ENCODE assay signal across 8 mouse cellular contexts in the genomic region with DNA sequence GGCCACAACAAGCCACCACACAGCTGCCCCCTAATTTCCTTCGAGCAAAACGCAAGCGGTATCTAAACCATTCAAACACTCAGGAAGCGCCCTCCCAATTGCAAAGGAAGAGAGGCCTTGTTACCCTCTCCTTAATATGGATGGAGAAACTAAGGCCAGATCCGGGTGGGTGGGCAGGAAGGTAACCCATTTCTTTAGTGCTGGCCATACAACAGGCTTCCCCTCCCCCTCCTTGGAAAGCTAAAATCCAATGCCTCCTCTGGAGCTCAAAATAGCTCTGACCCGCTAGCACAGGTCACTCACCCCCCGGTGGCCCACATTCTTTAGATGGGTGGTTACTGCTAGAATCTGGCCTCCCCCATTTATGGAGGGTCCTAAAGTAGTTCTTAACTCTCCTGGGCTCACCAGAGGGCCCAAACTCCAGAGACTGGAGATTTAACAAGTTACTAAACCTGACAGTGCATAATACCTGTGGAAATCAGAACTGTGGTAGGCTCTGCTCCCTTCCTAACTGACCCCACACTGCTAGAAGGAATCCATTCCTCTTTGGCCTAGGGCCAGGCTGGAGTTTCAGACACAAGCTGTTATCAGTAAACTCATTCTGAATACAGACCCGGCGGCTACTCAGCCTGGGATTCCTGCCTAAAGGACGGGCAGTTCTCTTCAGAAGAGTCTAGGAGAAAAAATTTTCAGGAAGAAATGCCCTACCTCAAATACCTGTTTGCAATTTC. TPM values are rescaled to one million over a fixed set of nuclear protein-coding genes. Genes with fewer than 3 reads are reported as not detected.
DNase-seq lines count a peak whose midpoint lies in the region; ATAC-seq and TF ChIP-seq lines count a peak whose summit lies in the region.

No protein-coding gene starts in this region.

- no peak for TF ChIP-seq CTCF in bone marrow macrophage, adult 2 months (IDR thresholded peaks at IDR 0.05; ENCODE audit: low read depth, low read length)

- peak; percentile 60 for DNase-seq in kidney, adult 18-20 months
- no peak for DNase-seq in kidney, adult 11 months
- DNase-seq in gastrocnemius, postnatal 10 days: peak; percentile 59
- no peak for DNase-seq in retina, postnatal 1 day

- peak overlapping the region; percentile 49 for H3K27ac ChIP-seq in bone marrow macrophage, adult 2 months (ENCODE audit: insufficient read depth, low read depth, low read length)
- peak overlapping the region; percentile 66 for H3K27ac ChIP-seq in liver, embryonic 16.5 days (ENCODE audit: low read length)
- peak overlapping the region; percentile 95 for H3K27ac ChIP-seq in neural tube, embryonic 13.5 days (replicated peaks)

- no peak for TF ChIP-seq POLR2A in bone marrow macrophage, adult 2 months (IDR thresholded peaks at IDR 0.05; ENCODE audit: borderline replicate concordance, low read depth, low read length)

- no peaks in the 10 kb centered on the region for H3K36me3 ChIP-seq in liver, embryonic 16.5 days (ENCODE audit: control insufficient read depth, insufficient read depth)
- H3K36me3 ChIP-seq in neural tube, embryonic 13.5 days: no peaks in the 10 kb centered on the region

- H3K4me2 ChIP-seq in liver, embryonic 16.5 days (ENCODE audit: low read depth, low read length): peak overlapping the region; percentile 98
- peak overlapping the region; percentile 70 for H3K4me2 ChIP-seq in neural tube, embryonic 13.5 days

- peak overlapping the region; percentile 94 for H3K4me3 ChIP-seq in bone marrow macrophage, adult 2 months (ENCODE audit: insufficient read depth, low read length)
- H3K4me3 ChIP-seq in liver, embryonic 16.5 days (ENCODE audit: low read depth, low read length): peak overlapping the region; percentile 77
- H3K4me3 ChIP-seq in neural tube, embryonic 13.5 days: peak overlapping the region; percentile 90

- peak overlapping the region; percentile 55; the same call in 1 of the 2 replicates for H3K9ac ChIP-seq in liver, embryonic 16.5 days (ENCODE audit: low read depth, low read length)
- H3K9ac ChIP-seq in neural tube, embryonic 13.5 days: peak overlapping the region; percentile 66

- ATAC-seq in inflammation-experienced regulatory T-cells, adult 6 months: peak; percentile 11
- ATAC-seq in liver, embryonic 16.5 days (ENCODE audit: low read depth): no peak
- no peak; the same call in 1 of the 2 replicates for ATAC-seq in neural tube, embryonic 13.5 days (ENCODE audit: low read depth)

- no peaks in the 10 kb centered on the region for H3K9me3 ChIP-seq in liver, embryonic 16.5 days (replicated peaks; ENCODE audit: control insufficient read depth, low read length)
- no peaks in the 10 kb centered on the region for H3K9me3 ChIP-seq in neural tube, embryonic 13.5 days

- H3K4me1 ChIP-seq in bone marrow macrophage, adult 2 months (ENCODE audit: control insufficient read depth, insufficient read depth, low read length): peaks cover 39% of the 10 kb centered on the region
- H3K4me1 ChIP-seq in liver, embryonic 16.5 days (ENCODE audit: control insufficient read depth, low read depth, low read length): peaks cover 21% of the 10 kb centered on the region
- peaks cover 31% of the 10 kb centered on the region for H3K4me1 ChIP-seq in neural tube, embryonic 13.5 days (replicated peaks)

- 15% methylated on average over 10 of the region's 10 CpGs for WGBS in liver, embryonic 16.5 days (ENCODE audit: insufficient replicate concordance)
- WGBS in neural tube, embryonic 13.5 days: 11% methylated on average over 10 of the region's 10 CpGs

- no peaks in the 10 kb centered on the region for H3K27me3 ChIP-seq in liver, embryonic 16.5 days (ENCODE audit: control insufficient read depth, insufficient read depth, low read depth, low read length)
- no peaks in the 10 kb centered on the region for H3K27me3 ChIP-seq in neural tube, embryonic 13.5 days

RNA-seq across cellular contexts. Expression of gene Dag1, which starts 0.6 kb away (rescaled TPM):
- 34.5 and 37.5 TPM in 2 replicates for polyA plus RNA-seq in bone marrow macrophage, adult 2 months (2012; ENCODE audit: insufficient read depth, insufficient read length, missing spikeins)
- total RNA-seq in gastrocnemius, postnatal 10 days (2021): 100 to 1,000 TPM; 286 to 307 TPM
- polyA plus RNA-seq in inflammation-experienced regulatory T-cells, adult 6 months (2017; shearing (Covaris generic)): 1 to 10 TPM; 1.6 to 3.2 (median 2.2) TPM
- polyA plus RNA-seq in liver, embryonic 16.5 days (2015; fragmentation: Nextera tagmentation; extraction: Ambion mirVana): 17.0 and 20.4 TPM in 2 replicates
- polyA plus RNA-seq in neural tube, embryonic 13.5 days (2015; fragmentation: Nextera tagmentation; extraction: Ambion mirVana): 57.2 and 57.6 TPM in 2 replicates

RNA-seq across cellular contexts. Expression of gene Nicn1, which starts 25.9 kb away (rescaled TPM):
- 13.5 and 15.3 TPM in 2 replicates for polyA plus RNA-seq in bone marrow macrophage, adult 2 months (2012; ENCODE audit: insufficient read depth, insufficient read length, missing spikeins)
- total RNA-seq in gastrocnemius, postnatal 10 days (2021): 10 to 100 TPM in 1 of 2 experiments, 1 to 10 TPM in 1; 9.2 to 12.8 TPM
- 1 to 10 TPM; 1.2 to 2.6 (median 1.6) TPM for polyA plus RNA-seq in inflammation-experienced regulatory T-cells, adult 6 months (2017; shearing (Covaris generic))
- polyA plus RNA-seq in liver, embryonic 16.5 days (2015; fragmentation: Nextera tagmentation; extraction: Ambion mirVana): 7.4 and 7.6 TPM in 2 replicates
- polyA plus RNA-seq in neural tube, embryonic 13.5 days (2015; fragmentation: Nextera tagmentation; extraction: Ambion mirVana): 124 and 130 TPM in 2 replicates

RNA-seq across cellular contexts. Expression of gene Amt, which starts 32.3 kb away (rescaled TPM):
- 4.5 and 6.5 TPM in 2 replicates for polyA plus RNA-seq in bone marrow macrophage, adult 2 months (2012; ENCODE audit: insufficient read depth, insufficient read length, missing spikeins)
- 1 to 10 TPM in 1 of 2 experiments, under 1 TPM in 1; 0.82 to 2.4 TPM for total RNA-seq in gastrocnemius, postnatal 10 days (2021)
- 1 to 10 TPM in 2 of 3 experiments, under 1 TPM in 1; 0.18 to 1.3 (median 1.1) TPM for polyA plus RNA-seq in inflammation-experienced regulatory T-cells, adult 6 months (2017; shearing (Covaris generic))
- 14.4 and 15.0 TPM in 2 replicates for polyA plus RNA-seq in liver, embryonic 16.5 days (2015; fragmentation: Nextera tagmentation; extraction: Ambion mirVana)
- polyA plus RNA-seq in neural tube, embryonic 13.5 days (2015; fragmentation: Nextera tagmentation; extraction: Ambion mirVana): 29.1 and 30.6 TPM in 2 replicates

RNA-seq across cellular contexts. Expression of gene Rhoa, which starts 41.6 kb away (rescaled TPM):
- polyA plus RNA-seq in bone marrow macrophage, adult 2 months (2012; ENCODE audit: insufficient read depth, insufficient read length, missing spikeins): 499 and 511 TPM in 2 replicates
- total RNA-seq in gastrocnemius, postnatal 10 days (2021): 100 to 1,000 TPM; 211 to 226 TPM
- 100 to 1,000 TPM; 323 to 459 (median 386) TPM for polyA plus RNA-seq in inflammation-experienced regulatory T-cells, adult 6 months (2017; shearing (Covaris generic))
- 190 and 213 TPM in 2 replicates for polyA plus RNA-seq in liver, embryonic 16.5 days (2015; fragmentation: Nextera tagmentation; extraction: Ambion mirVana)
- 309 and 338 TPM in 2 replicates for polyA plus RNA-seq in neural tube, embryonic 13.5 days (2015; fragmentation: Nextera tagmentation; extraction: Ambion mirVana)

RNA-seq across cellular contexts. Expression of gene Tcta, which starts 41.6 kb away (rescaled TPM):
- polyA plus RNA-seq in bone marrow macrophage, adult 2 months (2012; ENCODE audit: insufficient read depth, insufficient read length, missing spikeins): 10.5 and 11.2 TPM in 2 replicates
- 10 to 100 TPM; 21.7 to 25.0 TPM for total RNA-seq in gastrocnemius, postnatal 10 days (2021)
- 10 to 100 TPM in 2 of 3 experiments, 1 to 10 TPM in 1; 9.6 to 17.6 (median 14.8) TPM for polyA plus RNA-seq in inflammation-experienced regulatory T-cells, adult 6 months (2017; shearing (Covaris generic))
- polyA plus RNA-seq in liver, embryonic 16.5 days (2015; fragmentation: Nextera tagmentation; extraction: Ambion mirVana): 14.9 and 15.2 TPM in 2 replicates
- polyA plus RNA-seq in neural tube, embryonic 13.5 days (2015; fragmentation: Nextera tagmentation; extraction: Ambion mirVana): 51.9 and 62.2 TPM in 2 replicates

Comparison
In these comparisons a context has a peak if more than half of its experiments do, and no peak if none do; other contexts are left out.
1. DNase-seq: peak in kidney, adult 18-20 months (single experiment) and gastrocnemius, postnatal 10 days (single experiment); none in kidney, adult 11 months (single experiment) and retina, postnatal 1 day (single experiment).
2. Peak in every context shown above with its lines, with median percentiles within 50 percentile points of each other: H3K27ac ChIP-seq and H3K4me3 ChIP-seq.